Mouse (Mus musculus) MEL (cell line): Measurements from ENCODE around the gene 1700017B05Rik. TPM values are rescaled to one million over a fixed set of nuclear protein-coding genes. Genes with fewer than 3 reads are reported as not detected.

Source experiments
- DNase-seq: peaks from one replicate; pipeline ENCODE4 v3.0.0; 2011; ENCODE audit warnings: low read depth, low spot score
- H3K27ac ChIP-seq: 2 replicates; pipeline ENCODE4 v1.5.1; 2012; ENCODE audit warnings: low read depth, mild to moderate bottlenecking, control low read depth, low read length, moderate library complexity; ENCODE audit not compliant: control insufficient read depth
- H3K27me3 ChIP-seq, 2 experiments: fragments of 150-350 bp in 1 of 2; sonication (generic) in 1 of 2; 2 replicates each; pipeline ENCODE4 v1.6.1; 2012; ENCODE audit warnings: low read length in 2 of 2, mild to moderate bottlenecking in 2 of 2, improper control_type of control experiment in 1 of 2, moderate library complexity in 1 of 2; ENCODE audit not compliant: insufficient read depth in 2 of 2, control insufficient read depth in 1 of 2
- H3K36me3 ChIP-seq, 2 experiments: 2 replicates each; pipeline ENCODE4 v1.6.1; 2012 to 2014; ENCODE audit warnings: low read length in 2 of 2, improper control_type of control experiment in 1 of 2, inconsistent platforms in 1 of 2, mild to moderate bottlenecking in 1 of 2; ENCODE audit not compliant: insufficient read depth in 2 of 2, control insufficient read depth in 1 of 2
- H3K4me1 ChIP-seq, 2 experiments: fragments of 150-350 bp in 1 of 2; sonication (generic) in 1 of 2; 2 replicates each; pipeline ENCODE4 v1.6.1; 2012; ENCODE audit warnings: low read length in 2 of 2, improper control_type of control experiment in 1 of 2, mild to moderate bottlenecking in 1 of 2; ENCODE audit not compliant: insufficient read depth in 2 of 2, control insufficient read depth in 1 of 2
- H3K4me3 ChIP-seq, 2 experiments: fragments of 150-350 bp in 1 of 2; sonication (generic) in 1 of 2; 2 replicates each; pipeline ENCODE4 v1.5.1; 2012; ENCODE audit warnings: low read depth in 2 of 2, low read length in 2 of 2, mild to moderate bottlenecking in 2 of 2, moderate library complexity in 2 of 2, control low read depth in 1 of 2, improper control_type of control experiment in 1 of 2; ENCODE audit not compliant: control insufficient read depth in 1 of 2, insufficient read depth in 1 of 2
- H3K79me2 ChIP-seq: 2 replicates; pipeline ENCODE4 v1.6.1; 2012; ENCODE audit warnings: mild to moderate bottlenecking, low read length, moderate library complexity; ENCODE audit not compliant: control insufficient read depth, poor library complexity, insufficient read depth
- H3K9ac ChIP-seq: 2 replicates; pipeline ENCODE4 v1.6.1; 2012; ENCODE audit warnings: low read depth, mild to moderate bottlenecking, control low read depth, low read length, moderate library complexity; ENCODE audit not compliant: control insufficient read depth, poor library complexity, severe bottlenecking
- H3K9me3 ChIP-seq: fragments of 150-350 bp; sonication (generic); replicated peaks from 2 replicates; pipeline ENCODE4 v1.6.1; 2012; ENCODE audit warnings: mild to moderate bottlenecking, low read length, improper control_type of control experiment, moderate library complexity; ENCODE audit not compliant: insufficient read depth
- CHD1 ChIP-seq: IDR thresholded peaks from 2 replicates; pipeline ENCODE4 v1.6.1; 2012; ENCODE audit warnings: low read depth, mild to moderate bottlenecking, inconsistent platforms, low read length, improper control_type of control experiment
- CTCF ChIP-seq, 3 experiments: IDR thresholded peaks in 2 of 3; conservative IDR thresholded peaks in 1 of 3; 2 replicates each; pipeline ENCODE4 v1.5.1; 2011 to 2012; ENCODE audit warnings: low read length in 3 of 3, low read depth in 2 of 3, mild to moderate bottlenecking in 2 of 3, improper control_type of control experiment in 1 of 3, inconsistent platforms in 1 of 3, mixed read lengths in 1 of 3, moderate library complexity in 1 of 3; ENCODE audit not compliant: control insufficient read depth in 1 of 3, insufficient read depth in 1 of 3, poor library complexity in 1 of 3, severe bottlenecking in 1 of 3
- E2F4 ChIP-seq: IDR thresholded peaks from 2 replicates; pipeline ENCODE4 v1.6.1; 2011; ENCODE audit warnings: low read depth, low read length, improper control_type of control experiment, borderline replicate concordance
- EP300 ChIP-seq, 2 experiments: IDR thresholded peaks; 2 replicates each; pipeline ENCODE4 v1.6.1; 2011; ENCODE audit warnings: improper control_type of control experiment in 2 of 2, low read length in 2 of 2, low read depth in 1 of 2, mild to moderate bottlenecking in 1 of 2
- ETS1 ChIP-seq: IDR thresholded peaks from 2 replicates; pipeline ENCODE4 v1.6.1; 2012; ENCODE audit warnings: low read depth, mild to moderate bottlenecking, inconsistent platforms, low read length, improper control_type of control experiment, moderate library complexity
- GABPA ChIP-seq: IDR thresholded peaks from 2 replicates; pipeline ENCODE4 v1.6.1; 2012; ENCODE audit warnings: low read depth, mild to moderate bottlenecking, inconsistent platforms, low read length, improper control_type of control experiment, moderate library complexity
- GATA1 ChIP-seq: IDR thresholded peaks from 2 replicates; pipeline ENCODE4 v1.6.1; 2011; ENCODE audit warnings: low read depth, low read length, improper control_type of control experiment
- HCFC1 ChIP-seq: IDR thresholded peaks from 2 replicates; pipeline ENCODE4 v1.6.1; 2012; ENCODE audit warnings: low read depth, mild to moderate bottlenecking, inconsistent platforms, low read length, improper control_type of control experiment, moderate library complexity
- JUND ChIP-seq: IDR thresholded peaks from 2 replicates; pipeline ENCODE4 v1.6.1; 2011; ENCODE audit warnings: low read depth, mild to moderate bottlenecking, improper control_type of control experiment, low read length
- KAT2A ChIP-seq: conservative IDR thresholded peaks from 2 replicates; pipeline ENCODE4 v1.6.1; 2012; ENCODE audit warnings: low read depth, low read length, improper control_type of control experiment, inconsistent platforms
- MAFK ChIP-seq: IDR thresholded peaks from 2 replicates; pipeline ENCODE4 v1.6.1; 2011; ENCODE audit warnings: low read depth, mild to moderate bottlenecking, low read length, improper control_type of control experiment, borderline replicate concordance
- MAZ ChIP-seq: IDR thresholded peaks from 2 replicates; pipeline ENCODE4 v1.6.1; 2012; ENCODE audit warnings: low read depth, mild to moderate bottlenecking, inconsistent platforms, low read length, improper control_type of control experiment
- MXI1 ChIP-seq: IDR thresholded peaks from 2 replicates; pipeline ENCODE4 v1.6.1; 2011; ENCODE audit warnings: mild to moderate bottlenecking, low read depth, low read length, improper control_type of control experiment
- MYB ChIP-seq: IDR thresholded peaks from 2 replicates; pipeline ENCODE4 v1.6.1; 2011; ENCODE audit warnings: mild to moderate bottlenecking, low read depth, low read length, improper control_type of control experiment
- NELFE ChIP-seq: IDR thresholded peaks from 2 replicates; pipeline ENCODE4 v1.6.1; 2011; ENCODE audit warnings: low read depth, low read length, improper control_type of control experiment
- POLR2A ChIP-seq, 2 experiments: IDR thresholded peaks; 2 replicates each; pipeline ENCODE4 v1.6.1; 2011 to 2012; ENCODE audit warnings: low read length in 2 of 2, mild to moderate bottlenecking in 2 of 2, control low read depth in 1 of 2, improper control_type of control experiment in 1 of 2, low read depth in 1 of 2, moderate library complexity in 1 of 2; ENCODE audit not compliant: control insufficient read depth in 1 of 2, insufficient read depth in 1 of 2, poor library complexity in 1 of 2
- POLR2AphosphoS2 ChIP-seq: IDR thresholded peaks from 2 replicates; pipeline ENCODE4 v1.6.1; 2011; ENCODE audit warnings: low read length, improper control_type of control experiment
- POLR2AphosphoS5 ChIP-seq: IDR thresholded peaks from 2 replicates; pipeline ENCODE4 v1.6.1; 2012; ENCODE audit warnings: low read depth, borderline replicate concordance, mild to moderate bottlenecking, inconsistent platforms, low read length, moderate library complexity, mixed read lengths
- RAD21 ChIP-seq: IDR thresholded peaks from 2 replicates; pipeline ENCODE4 v1.6.1; 2011; ENCODE audit warnings: mild to moderate bottlenecking, low read depth, low read length, improper control_type of control experiment
- RCOR1 ChIP-seq: IDR thresholded peaks from 2 replicates; pipeline ENCODE4 v1.6.1; 2012; ENCODE audit warnings: low read depth, mild to moderate bottlenecking, inconsistent platforms, low read length, improper control_type of control experiment
- SIN3A ChIP-seq: IDR thresholded peaks from 2 replicates; pipeline ENCODE4 v1.6.1; 2012; ENCODE audit warnings: low read length, improper control_type of control experiment, inconsistent platforms
- SMC3 ChIP-seq: IDR thresholded peaks from 2 replicates; pipeline ENCODE4 v1.6.1; 2011; ENCODE audit warnings: low read depth, low read length, improper control_type of control experiment
- TAL1 ChIP-seq: IDR thresholded peaks from 2 replicates; pipeline ENCODE4 v1.6.1; 2012; ENCODE audit warnings: mild to moderate bottlenecking, inconsistent platforms, low read length, moderate library complexity, mixed read lengths
- TBP ChIP-seq: IDR thresholded peaks from 2 replicates; pipeline ENCODE4 v1.8.0; 2011; ENCODE audit warnings: low read depth, low read length, improper control_type of control experiment
- USF1 ChIP-seq: IDR thresholded peaks from 2 replicates; pipeline ENCODE4 v1.6.1; 2014; ENCODE audit warnings: low read depth, mild to moderate bottlenecking, inconsistent platforms, low read length, improper control_type of control experiment, moderate library complexity
- USF2 ChIP-seq, 2 experiments: IDR thresholded peaks; 2 replicates each; pipeline ENCODE4 v1.6.1; 2011 to 2012; ENCODE audit warnings: improper control_type of control experiment in 2 of 2, low read length in 2 of 2, borderline replicate concordance in 1 of 2, inconsistent platforms in 1 of 2, low read depth in 1 of 2, mild to moderate bottlenecking in 1 of 2; ENCODE audit not compliant: insufficient read depth in 1 of 2
- ZC3H11A ChIP-seq: IDR thresholded peaks from 2 replicates; pipeline ENCODE4 v1.6.1; 2012; ENCODE audit warnings: low read depth, mild to moderate bottlenecking, inconsistent platforms, low read length, improper control_type of control experiment
- ZKSCAN1 ChIP-seq: IDR thresholded peaks from 2 replicates; pipeline ENCODE4 v1.6.1; 2012; ENCODE audit warnings: low read depth, mild to moderate bottlenecking, inconsistent platforms, low read length, improper control_type of control experiment, moderate library complexity
- ZNF384 ChIP-seq: IDR thresholded peaks from 2 replicates; pipeline ENCODE4 v1.6.1; 2012; ENCODE audit warnings: low read depth, mild to moderate bottlenecking, inconsistent platforms, low read length, improper control_type of control experiment
- polyA plus RNA-seq, 2 experiments: library from polyadenylated mRNA; stranded (reverse) in 1 of 2; unstranded in 1 of 2; fragments of >175 nt in 1 of 2; fragments of >200 nt in 1 of 2; gene quantifications; 2 replicates each; pipeline versions ENCODE4 v1.2.1 to v1.2.4; 2012; ENCODE audit warnings: low replicate concordance in 2 of 2, low read depth in 1 of 2; ENCODE audit not compliant: insufficient read length in 2 of 2, insufficient read depth in 1 of 2, missing spikeins in 1 of 2
- total RNA-seq: library from RNA; depleted of rRNA; stranded (reverse); fragments of 300-350 nt; gene quantifications from 2 replicates; pipeline ENCODE4 v1.2.3, GENCODE M21; 2012

The 1700017B05Rik gene
- total and polyA plus RNA-seq, 3 experiments: 52.7 to 76.5 TPM; not detected in 1

DNA sequence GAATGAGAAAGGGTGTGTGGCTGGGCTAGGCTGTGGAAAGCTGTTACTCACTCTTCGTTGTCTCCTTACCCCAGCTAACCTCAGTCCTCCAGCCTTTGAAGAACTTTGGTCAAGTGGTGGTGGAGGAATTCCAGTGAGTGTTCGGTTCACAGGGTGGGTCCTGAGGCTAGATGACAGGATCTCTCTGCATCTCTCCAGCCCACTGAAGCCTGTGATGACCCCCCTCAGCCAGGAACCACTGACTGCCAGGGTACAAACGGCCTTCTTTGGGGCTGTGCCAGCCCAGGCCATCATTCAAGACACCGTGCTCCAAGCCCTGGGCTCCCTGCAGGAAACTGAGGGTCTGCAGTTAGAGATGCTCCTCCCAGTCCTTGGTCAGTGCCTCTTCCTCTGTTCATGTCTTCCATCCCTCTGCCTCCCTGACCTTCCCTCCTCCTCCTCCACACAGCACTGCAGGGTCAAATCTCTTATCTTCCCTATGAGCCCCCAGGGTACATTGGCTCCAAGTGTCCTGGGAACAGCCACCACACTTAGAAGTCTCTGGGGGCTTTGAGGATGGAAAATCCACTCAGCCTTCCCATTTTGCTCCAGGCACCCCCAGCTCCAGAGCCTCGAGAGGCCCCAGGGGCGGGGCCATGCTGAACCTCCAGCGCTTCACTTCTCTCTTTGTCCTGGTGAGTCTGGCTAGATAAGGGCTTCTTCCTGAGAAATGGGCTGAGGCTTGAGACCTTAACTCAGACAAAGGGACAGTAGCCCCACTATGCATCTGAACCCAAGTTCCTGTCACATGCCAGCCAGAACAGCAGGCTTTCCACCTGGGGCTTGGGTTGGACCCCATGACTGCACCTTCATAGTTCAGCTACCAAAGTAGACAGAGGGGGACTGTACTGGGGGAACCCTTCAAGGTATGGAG, 14.1 kb downstream of the 1700017B05Rik start (continued):
- peak; percentile 30 to 65; a peak in 2 of 4 replicates for TF ChIP-seq EP300 (IDR thresholded peaks at IDR 0.05; ENCODE audit: low read depth in 1 of 2, low read length in 2 of 2)
- no peak for TF ChIP-seq SMC3
- TF ChIP-seq NELFE: no peak
- TF ChIP-seq TAL1: no peak
- TF ChIP-seq SIN3A: peak; percentile 24; the same call in 1 of the 2 replicates
- TF ChIP-seq HCFC1: 0 out of 2 replicates have a peak, but pooled peaks have one; percentile 12
- TF ChIP-seq JUND: no peak
- peak; percentile 64; the same call in 1 of the 2 replicates for TF ChIP-seq RCOR1
- no peak for TF ChIP-seq USF2 (IDR thresholded peaks at IDR 0.05; ENCODE audit: borderline replicate concordance in 1 of 2, insufficient read depth in 1 of 2, low read depth in 1 of 2, low read length in 2 of 2)
- no peak for TF ChIP-seq CHD1
- TF ChIP-seq GATA1: peak; percentile 73
- TF ChIP-seq ETS1: no peak
- no peak for TF ChIP-seq MAFK
- no peak for TF ChIP-seq POLR2AphosphoS5
- no peak for TF ChIP-seq TBP
- no peak for TF ChIP-seq ZC3H11A
- no peak for TF ChIP-seq MYB
- no peak for TF ChIP-seq POLR2AphosphoS2
- 0 out of 2 replicates have a peak, but pooled peaks have one; percentile 24 for TF ChIP-seq USF1
- no peak for TF ChIP-seq KAT2A
- no peak for TF ChIP-seq ZNF384
- no peak for TF ChIP-seq GABPA
- TF ChIP-seq MAZ: 0 out of 2 replicates have a peak, but pooled peaks have one; percentile 60
- no peak for TF ChIP-seq MXI1
- TF ChIP-seq, all 39 proteins: peak for 9

DNA sequence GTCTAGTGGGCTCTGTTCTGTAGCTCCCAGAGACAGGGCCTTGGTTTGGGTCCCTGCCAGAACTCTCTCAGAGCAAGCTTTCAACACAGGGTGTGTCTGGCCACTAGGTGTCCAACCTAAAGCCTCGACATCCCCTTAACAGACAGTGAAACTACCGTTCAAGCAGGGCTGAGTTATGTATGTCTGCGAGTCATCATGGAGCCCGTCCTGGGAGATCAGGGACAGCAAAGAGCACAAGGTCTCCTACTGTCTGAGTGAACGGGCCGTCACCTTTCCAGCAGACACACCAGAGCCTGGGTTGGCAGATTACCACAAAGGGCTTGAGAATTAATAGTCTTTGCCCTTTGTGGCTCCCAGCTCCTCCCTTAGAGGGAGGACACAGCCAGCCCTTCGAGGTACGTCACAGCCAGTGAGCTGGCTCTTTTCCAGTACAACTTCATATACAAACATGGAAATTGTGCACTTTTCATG, 15.2 kb downstream of the 1700017B05Rik start:
- H3K27ac ChIP-seq: peak overlapping the region; percentile 14; the same call in 1 of the 2 replicates
- peaks cover 0 to 28% of the 10 kb centered on the region in 2 experiments; a peak in 2 of 4 replicates for H3K36me3 ChIP-seq
- DNase-seq: peak; percentile 49
- H3K27me3 ChIP-seq: no peaks in the 10 kb centered on the region
- no peaks in the 10 kb centered on the region for H3K9me3 ChIP-seq
- no peak overlapping the region for H3K9ac ChIP-seq
- H3K79me2 ChIP-seq: no peaks in the 10 kb centered on the region
- no peak for TF ChIP-seq KAT2A
- TF ChIP-seq RCOR1: no peak
- TF ChIP-seq HCFC1: no peak
- TF ChIP-seq E2F4: no peak
- no peak for TF ChIP-seq POLR2A (IDR thresholded peaks at IDR 0.05; ENCODE audit: control insufficient read depth in 1 of 2, insufficient read depth in 1 of 2, low read depth in 1 of 2, low read length in 2 of 2, poor library complexity in 1 of 2)
- no peak for TF ChIP-seq ZKSCAN1
- TF ChIP-seq RAD21: no peak; the same call in 1 of the 2 replicates
- TF ChIP-seq ZNF384: no peak
- TF ChIP-seq GABPA: no peak
- peak; percentile 13; the same call in 1 of the 2 replicates for TF ChIP-seq SMC3
- no peak for TF ChIP-seq USF1
- peak in 1 of 3 experiments; percentile 16; a peak in 1 of 6 replicates for TF ChIP-seq CTCF (IDR thresholded peaks at IDR 0.05 in 2 of 3, conservative IDR thresholded peaks at IDR 0.05 in 1 of 3; ENCODE audit: control insufficient read depth in 1 of 3, insufficient read depth in 1 of 3, low read depth in 2 of 3, low read length in 3 of 3, poor library complexity in 1 of 3, severe bottlenecking in 1 of 3)
- TF ChIP-seq JUND: no peak
- no peak for TF ChIP-seq MYB
- H3K4me3 ChIP-seq: no peak overlapping the region
- peaks cover 9 to 48% of the 10 kb centered on the region in 2 experiments for H3K4me1 ChIP-seq
